Mouse (Mus musculus): Measurements from ENCODE around the gene Chaf1a. TPM values are rescaled to one million over a fixed set of nuclear protein-coding genes. Genes with fewer than 3 reads are reported as not detected.
"Not testable (repeated sequence)": the region's sequence is repeated elsewhere in the genome, so short reads cannot be mapped to it uniquely, and the experiment has no call there.

Gene Chaf1a
- total RNA-seq, 2 experiments from 2014 or later = 2.6 to 3.4 TPM

GRCm38 (mm10) chr17:56078880-56079795 is 38.9 kb downstream of the Chaf1a start, which contains the start of gene Hdgfl2:
Gene Hdgfl2 (plus strand): TSS chr17:56079634.
- peak; percentile 99 for DNase-seq
- intact Hi-C loops (cut with DNase I) = no loop called here

- no peak for DNase-seq
- intact Hi-C loops (cut with DNase I) = no loop called here
Measured at GRCm38 (mm10) chr17:56079921-56080320, 39.7 kb downstream of the Chaf1a start.

- intact Hi-C loops (cut with DNase I) = no loop called here
Measured at GRCm38 (mm10) chr17:56080781-56081585, 40.7 kb downstream of the Chaf1a start.

GRCm38 (mm10) chr17:56092312-56092711 is 52.1 kb downstream of the Chaf1a start:
- no peak for DNase-seq
- intact Hi-C loops (cut with DNase I) = no loop called here

More at GRCm38 (mm10) chr17:56080781-56081585, 40.7 kb downstream of the Chaf1a start:
- DNase-seq = peak in 1 of 2 experiments; percentile 38

DNA sequence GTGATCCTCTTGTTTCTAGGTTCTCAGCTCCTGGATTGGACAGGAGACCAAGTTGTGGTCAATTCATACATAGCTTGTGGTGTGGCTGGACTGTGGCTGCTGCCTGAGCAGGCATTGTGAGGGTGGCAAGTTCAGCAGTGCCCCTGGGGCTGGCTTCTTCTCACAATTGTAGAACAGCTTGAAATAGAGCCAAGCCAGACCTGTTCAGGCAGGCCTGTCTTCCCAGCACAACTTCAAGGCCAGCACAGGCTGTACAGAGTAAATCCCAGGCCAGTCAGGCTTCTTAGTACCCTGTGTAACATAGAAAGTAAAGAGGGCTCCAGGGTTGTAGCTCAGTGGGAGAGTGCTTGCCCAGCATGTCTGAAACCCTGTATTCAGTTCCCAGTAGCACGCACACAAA is 52.6 kb downstream of the Chaf1a start:
- intact Hi-C loops (cut with DNase I) = no loop called here
- no peak for DNase-seq

DNA sequence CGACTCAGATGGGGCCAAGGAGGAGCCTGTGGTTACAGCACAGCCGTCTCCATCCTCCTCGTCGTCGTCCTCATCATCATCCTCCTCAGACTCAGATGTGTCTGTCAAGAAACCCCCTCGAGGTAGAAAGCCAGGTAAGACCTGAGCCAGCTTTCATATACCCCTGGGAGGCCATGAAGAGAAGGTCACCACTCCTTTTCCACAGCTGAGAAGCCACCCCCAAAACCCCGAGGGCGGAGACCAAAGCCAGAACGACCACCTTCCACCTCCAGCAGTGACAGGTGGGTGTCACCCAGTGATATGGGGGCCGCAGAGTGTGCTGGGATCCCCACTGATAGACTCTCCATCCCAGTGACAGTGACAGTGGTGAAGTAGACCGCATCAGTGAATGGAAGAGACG is 56.6 kb downstream of the Chaf1a start:
- intact Hi-C loops (cut with DNase I) = no loop called here
- no peak for DNase-seq

- DNase-seq = no peak
- intact Hi-C loops (cut with DNase I) = no loop called here
Measured at GRCm38 (mm10) chr17:56098180-56098579, 57.9 kb downstream of the Chaf1a start.

DNA sequence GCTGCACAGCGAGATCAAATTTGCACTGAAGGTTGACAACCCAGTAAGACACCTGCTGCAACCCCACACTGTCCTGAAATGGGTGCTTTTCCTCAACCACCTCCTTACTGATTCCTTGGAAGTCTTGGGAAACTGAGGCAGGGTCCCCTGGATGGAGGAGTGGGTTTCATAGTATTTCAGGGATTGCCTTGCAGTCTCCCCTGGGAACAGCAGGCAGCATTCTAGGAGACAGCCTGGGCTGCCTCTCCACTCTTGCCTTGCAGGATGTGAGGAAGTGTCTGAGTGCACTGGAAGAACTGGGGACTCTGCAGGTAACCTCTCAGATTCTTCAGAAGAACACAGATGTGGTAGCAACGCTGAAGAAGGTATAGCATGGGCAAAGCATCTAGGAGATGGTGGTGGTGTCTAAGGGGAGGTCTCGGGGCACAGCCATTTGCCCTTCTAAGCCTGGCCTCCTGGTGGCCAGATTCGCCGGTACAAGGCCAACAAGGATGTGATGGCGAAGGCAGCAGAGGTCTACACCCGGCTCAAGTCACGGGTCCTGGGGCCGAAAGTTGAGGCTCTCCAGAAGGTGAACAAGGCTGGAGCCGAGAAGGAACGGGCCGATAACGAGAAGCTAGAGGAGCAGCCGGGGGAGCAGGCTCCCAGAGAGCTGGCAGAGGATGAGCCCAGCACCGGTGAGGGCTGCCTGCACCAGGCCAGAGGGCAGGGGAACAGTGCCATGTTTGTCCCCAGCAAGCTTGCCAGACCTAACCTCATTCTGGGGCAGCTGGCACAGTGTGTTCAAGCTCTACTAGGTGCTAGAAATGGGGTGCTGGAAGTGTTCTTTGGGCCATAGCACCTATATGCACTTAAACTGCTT is 58.7 kb downstream of the Chaf1a start:
- intact Hi-C loops (cut with DNase I) = no loop called here
- peak in 1 of 2 experiments; percentile 45 for DNase-seq

- no peak for DNase-seq
- intact Hi-C loops (cut with DNase I) = no loop called here
Measured at GRCm38 (mm10) chr17:56100811-56101210, 60.6 kb downstream of the Chaf1a start.

- intact Hi-C loops (cut with DNase I) = no loop called here
- peak in 1 of 2 experiments; percentile 12 for DNase-seq
Measured at GRCm38 (mm10) chr17:56102158-56102557, 61.9 kb downstream of the Chaf1a start.

GRCm38 (mm10) chr17:56102927-56103326 is 62.7 kb downstream of the Chaf1a start:
- no peak for DNase-seq
- intact Hi-C loops (cut with DNase I) = no loop called here

- DNase-seq = no peak
- intact Hi-C loops (cut with DNase I) = no loop called here
Measured at GRCm38 (mm10) chr17:56103465-56104285, 63.4 kb downstream of the Chaf1a start.

- intact Hi-C loops (cut with DNase I) = not testable (repeated sequence)
- peak in 1 of 2 experiments; percentile 22 for DNase-seq
Measured at GRCm38 (mm10) chr17:56104821-56105220, 64.6 kb downstream of the Chaf1a start.

- intact Hi-C loops (cut with DNase I); DNase-seq: not testable (repeated sequence)
Measured at GRCm38 (mm10) chr17:56106436-56106835, 66.2 kb downstream of the Chaf1a start.

DNA sequence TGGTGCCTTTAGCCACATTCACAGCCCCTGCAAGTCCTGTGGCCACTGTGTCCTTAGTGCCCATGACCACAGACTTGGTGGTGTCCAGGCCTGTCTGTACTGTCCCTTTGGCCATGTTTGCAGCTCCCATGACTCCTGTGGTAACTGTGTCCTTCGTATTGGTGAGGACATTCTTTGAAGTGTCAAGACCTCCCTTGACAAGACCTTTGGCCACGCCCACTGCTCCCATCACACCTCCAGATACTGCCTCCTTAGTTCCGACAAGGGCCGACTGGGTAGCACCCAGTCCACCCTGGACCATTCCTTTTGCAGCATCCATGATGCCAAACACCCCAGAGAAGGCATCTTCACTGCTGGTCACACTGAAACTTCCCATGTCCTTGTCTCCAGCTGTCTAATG is 66.7 kb downstream of the Chaf1a start:
- intact Hi-C loops (cut with DNase I) = no loop called here
- peak in 1 of 2 experiments; percentile 21 for DNase-seq

- DNase-seq = peak in 1 of 2 experiments; percentile 4
- intact Hi-C loops (cut with DNase I) = no loop called here
Measured at GRCm38 (mm10) chr17:56107736-56108135, 67.5 kb downstream of the Chaf1a start.

- intact Hi-C loops (cut with DNase I) = no loop called here
Measured at GRCm38 (mm10) chr17:56108334-56109044, 68.2 kb downstream of the Chaf1a start.

GRCm38 (mm10) chr17:56109219-56110051 is 69.2 kb downstream of the Chaf1a start, which contains the start of gene Plin4:
Gene Plin4 (minus strand): TSS chr17:56109803.
- DNase-seq = peak; percentile 70 to 74
- intact Hi-C loops (cut with DNase I) = no loop called here

More at GRCm38 (mm10) chr17:56108334-56109044, 68.2 kb downstream of the Chaf1a start:
- peak; percentile 84 to 85 for DNase-seq

Data from heart, postnatal 14 days (tissue).